Mouse (Mus musculus) kidney, embryonic 16.5 days (tissue): ENCODE measurements at regions not wholly inside any gene's neighbourhood (a gene's known extent, or its start where the extent isn't known, plus 50 kb on each side); places are given as distances from the start of the nearest gene placed in this dataset.

Experiments
- ATAC-seq: fragments of 200-750 bp; cut with Nextera tagmentation; 2 replicates; pipeline ENCODE4 v1.8.0; 2017; ENCODE audit warnings: moderate TSS enrichment; ENCODE audit not compliant: low FRiP score, low TSS enrichment
- H3K27ac ChIP-seq: fragments of 300-500 bp; sonication (generic); 2 replicates; pipeline ENCODE4 v1.5.1; 2014; ENCODE audit warnings: low read length
- H3K27me3 ChIP-seq: fragments of 300-500 bp; sonication (generic); 2 replicates; pipeline ENCODE4 v1.6.1; 2014; ENCODE audit warnings: low read length, control low read depth, mixed read lengths; ENCODE audit not compliant: insufficient read depth
- H3K36me3 ChIP-seq: fragments of 300-500 bp; sonication (generic); 2 replicates; pipeline ENCODE4 v1.6.1; 2014; ENCODE audit warnings: low read length, control low read depth, mixed read lengths; ENCODE audit not compliant: insufficient read depth
- H3K4me1 ChIP-seq: fragments of 300-500 bp; sonication (generic); 2 replicates; pipeline ENCODE4 v1.6.1; 2014; ENCODE audit warnings: low read length, control low read depth, mixed read lengths; ENCODE audit not compliant: insufficient read depth
- H3K4me2 ChIP-seq: fragments of 300-500 bp; sonication (generic); replicated peaks from 2 replicates; pipeline ENCODE4 v1.6.1; 2014; ENCODE audit warnings: low read depth, low read length
- H3K4me3 ChIP-seq: fragments of 300-500 bp; sonication (generic); 2 replicates; pipeline ENCODE4 v1.5.1; 2014; ENCODE audit warnings: mild to moderate bottlenecking, low read length
- H3K9ac ChIP-seq: fragments of 300-500 bp; sonication (generic); replicated peaks from 2 replicates; pipeline ENCODE4 v1.6.1; 2014; ENCODE audit warnings: low read length
- H3K9me3 ChIP-seq: fragments of 300-500 bp; sonication (generic); 2 replicates; pipeline ENCODE4 v1.6.1; 2016; ENCODE audit warnings: low read length, control low read depth
- WGBS: fragments of 180-500 bp; shearing (Covaris S2); extraction: QIAGEN DNeasy Blood & Tissue Kit; methylation state at CpG from one replicate; pipeline ENCODE4 v1.1.7; 2014; 5-methylcytosine and 5-hydroxymethylcytosine counted together

- Histone ChIP-seq H3K9me3 (no peaks in the 10 kb centered on the region), H3K27me3 (no peaks in the 10 kb centered on the region), H3K27ac (no peak overlapping the region), H3K4me3 (no peak overlapping the region), H3K36me3 (no peaks in the 10 kb centered on the region), H3K9ac (no peak overlapping the region), H3K4me2 (no peak overlapping the region), H3K4me1 (0 out of 2 replicates have a peak, but pooled peaks cover 5% of the 10 kb centered on the region)
- 84% methylated on average over 4 of the region's 4 CpGs for WGBS
- ATAC-seq, result no peak
Measured at GRCm38 (mm10) chr8:128166097-128166496, 192.3 kb upstream of the Nrp1 start.

GRCm38 (mm10) chr8:128168819-128169218 is 189.6 kb upstream of the Nrp1 start:
- Histone ChIP-seq H3K4me2 (no peak overlapping the region), H3K27me3 (no peaks in the 10 kb centered on the region), H3K27ac (no peak overlapping the region), H3K4me3 (no peak overlapping the region), H3K36me3 (no peaks in the 10 kb centered on the region), H3K9me3 (no peaks in the 10 kb centered on the region), H3K9ac (no peak overlapping the region), H3K4me1 (0 out of 2 replicates have a peak, but pooled peaks cover 5% of the 10 kb centered on the region)
- ATAC-seq, result no peak
- 91% methylated on average over 3 of the region's 3 CpGs for WGBS

- Histone ChIP-seq H3K27me3 (no peaks in the 10 kb centered on the region), H3K27ac (no peak overlapping the region), H3K9me3 (no peaks in the 10 kb centered on the region), H3K36me3 (no peaks in the 10 kb centered on the region), H3K4me2 (no peak overlapping the region), H3K4me1 (no peaks in the 10 kb centered on the region), H3K4me3 (no peak overlapping the region), H3K9ac (no peak overlapping the region)
- WGBS, result 35% methylated on average over 1 of the region's 1 CpGs
- no peak for ATAC-seq
Measured at GRCm38 (mm10) chr8:128171116-128171515, 187.3 kb upstream of the Nrp1 start.

GRCm38 (mm10) chr8:128180214-128180613 is 178.2 kb upstream of the Nrp1 start:
- no peaks in the 10 kb centered on the region for H3K36me3 ChIP-seq
- H3K9me3 ChIP-seq, result no peaks in the 10 kb centered on the region
- H3K4me1 ChIP-seq, result peaks cover 12% of the 10 kb centered on the region
- no peak overlapping the region for H3K4me3 ChIP-seq
- WGBS, result 78% methylated on average over 5 of the region's 5 CpGs
- ATAC-seq, result no peak
- no peak overlapping the region for H3K4me2 ChIP-seq
- no peaks in the 10 kb centered on the region for H3K27me3 ChIP-seq
- H3K27ac ChIP-seq, result no peak overlapping the region
- H3K9ac ChIP-seq, result no peak overlapping the region

- Histone ChIP-seq H3K4me3 (no peak overlapping the region), H3K36me3 (no peaks in the 10 kb centered on the region), H3K27ac (no peak overlapping the region), H3K4me1 (peaks cover 13% of the 10 kb centered on the region), H3K27me3 (no peaks in the 10 kb centered on the region), H3K9ac (no peak overlapping the region), H3K9me3 (no peaks in the 10 kb centered on the region), H3K4me2 (no peak overlapping the region)
- 23% methylated on average over 4 of the region's 4 CpGs for WGBS
- peak; percentile 89 for ATAC-seq
Measured at GRCm38 (mm10) chr8:128183081-128183480, 175.3 kb upstream of the Nrp1 start.

GRCm38 (mm10) chr8:128188321-128188720 is 170.1 kb upstream of the Nrp1 start:
- Histone ChIP-seq H3K27ac (no peak overlapping the region), H3K4me1 (peaks cover 9% of the 10 kb centered on the region; the same call in 1 of the 2 replicates), H3K9ac (no peak overlapping the region), H3K27me3 (no peaks in the 10 kb centered on the region; the same call in 1 of the 2 replicates), H3K4me3 (no peak overlapping the region), H3K9me3 (no peaks in the 10 kb centered on the region), H3K36me3 (no peaks in the 10 kb centered on the region), H3K4me2 (no peak overlapping the region)
- whole genome bisulfite sequencing, result 26% methylated on average over 6 of the region's 6 CpGs
- ATAC-seq, result no peak

- no peaks in the 10 kb centered on the region; the same call in 1 of the 2 replicates for H3K27me3 ChIP-seq
- H3K9ac ChIP-seq, result no peak overlapping the region
- no peak overlapping the region for H3K27ac ChIP-seq
- no peak for ATAC-seq
- H3K4me1 ChIP-seq, result 0 out of 2 replicates have a peak, but pooled peaks cover 2% of the 10 kb centered on the region
- H3K9me3 ChIP-seq, result peaks cover 4% of the 10 kb centered on the region
- 64% methylated on average over 3 of the region's 3 CpGs for WGBS
- no peak overlapping the region for H3K4me2 ChIP-seq
- no peak overlapping the region for H3K4me3 ChIP-seq
- no peaks in the 10 kb centered on the region for H3K36me3 ChIP-seq
Measured at GRCm38 (mm10) chr8:128193293-128193887, 165.0 kb upstream of the Nrp1 start.

GRCm38 (mm10) chr8:128200815-128201214 is 157.6 kb upstream of the Nrp1 start:
- no peak overlapping the region for H3K9ac ChIP-seq
- no peaks in the 10 kb centered on the region for H3K27me3 ChIP-seq
- no peak overlapping the region for H3K27ac ChIP-seq
- peaks cover 4% of the 10 kb centered on the region for H3K9me3 ChIP-seq
- H3K4me1 ChIP-seq, result peaks cover 20% of the 10 kb centered on the region
- H3K4me3 ChIP-seq, result no peak overlapping the region
- H3K4me2 ChIP-seq, result no peak overlapping the region
- WGBS, result 32% methylated on average over 1 of the region's 1 CpGs
- no peak; the same call in 1 of the 2 replicates for ATAC-seq
- H3K36me3 ChIP-seq, result no peaks in the 10 kb centered on the region

GRCm38 (mm10) chr8:128201635-128202034 is 156.8 kb upstream of the Nrp1 start:
- no peak for ATAC-seq
- H3K27ac ChIP-seq, result no peak overlapping the region
- no peak overlapping the region for H3K4me3 ChIP-seq
- no peak overlapping the region for H3K9ac ChIP-seq
- H3K4me2 ChIP-seq, result no peak overlapping the region
- H3K9me3 ChIP-seq, result peaks cover 4% of the 10 kb centered on the region
- H3K36me3 ChIP-seq, result no peaks in the 10 kb centered on the region
- H3K4me1 ChIP-seq, result peaks cover 20% of the 10 kb centered on the region
- 36% methylated on average over 4 of the region's 4 CpGs for WGBS
- H3K27me3 ChIP-seq, result no peaks in the 10 kb centered on the region

GRCm38 (mm10) chr8:128202158-128202886 is 156.1 kb upstream of the Nrp1 start:
- H3K4me3 ChIP-seq, result no peak overlapping the region
- WGBS, result 63% methylated on average over 4 of the region's 4 CpGs
- no peak for ATAC-seq

More at GRCm38 (mm10) chr8:128202158-128202886, 156.1 kb upstream of the Nrp1 start:
- Histone ChIP-seq H3K4me1 (peaks cover 20% of the 10 kb centered on the region), H3K27me3 (no peaks in the 10 kb centered on the region), H3K36me3 (no peaks in the 10 kb centered on the region), H3K27ac (no peak overlapping the region), H3K4me2 (no peak overlapping the region), H3K9me3 (peaks cover 4% of the 10 kb centered on the region), H3K9ac (no peak overlapping the region)
